Mouse (Mus musculus) liver, postnatal 0 days (tissue): ENCODE results near the gene Asb8. TPM values are rescaled to one million over a fixed set of nuclear protein-coding genes. Genes with fewer than 3 reads are reported as not detected.

Experiments used
- ATAC-seq: fragments of 200-750 bp; cut with Nextera tagmentation; 2 replicates; pipeline ENCODE4 v1.8.0; 2017; ENCODE audit warnings: mild to moderate bottlenecking, moderate library complexity
- DNase-seq: peaks from one replicate; pipeline ENCODE4 v3.0.0-alpha.2; 2016
- H3K27ac ChIP-seq: fragments of 300-500 bp; sonication (generic); 2 replicates; pipeline ENCODE4 v1.5.1; 2014; ENCODE audit warnings: antibody characterized with exemption, moderate library complexity, mild to moderate bottlenecking, low read depth
- H3K27me3 ChIP-seq: fragments of 300-500 bp; sonication (generic); 2 replicates; pipeline ENCODE4 v1.6.1; 2014; ENCODE audit warnings: low read length, control low read depth, mixed read lengths; ENCODE audit not compliant: insufficient read depth
- H3K36me3 ChIP-seq: fragments of 300-500 bp; sonication (generic); replicated peaks from 2 replicates; pipeline ENCODE4 v1.6.1; 2014; ENCODE audit warnings: mild to moderate bottlenecking, control low read depth, low read length, moderate library complexity, mixed read lengths; ENCODE audit not compliant: insufficient read depth
- H3K4me1 ChIP-seq: fragments of 300-500 bp; sonication (generic); 2 replicates; pipeline ENCODE4 v1.6.1; 2014; ENCODE audit warnings: antibody characterized with exemption, mild to moderate bottlenecking, control low read depth; ENCODE audit not compliant: insufficient read depth
- H3K4me2 ChIP-seq: fragments of 300-500 bp; sonication (generic); 2 replicates; pipeline ENCODE4 v1.6.1; 2014; ENCODE audit warnings: low read depth, mild to moderate bottlenecking, low read length, moderate library complexity, mixed read lengths
- H3K4me3 ChIP-seq: fragments of 300-500 bp; sonication (generic); 2 replicates; pipeline ENCODE4 v1.5.1; 2014; ENCODE audit warnings: low read depth, low read length
- H3K9ac ChIP-seq: fragments of 300-500 bp; sonication (generic); replicated peaks from 2 replicates; pipeline ENCODE4 v1.6.1; 2014; ENCODE audit warnings: mild to moderate bottlenecking, moderate library complexity
- H3K9me3 ChIP-seq: fragments of 300-500 bp; sonication (generic); 2 replicates; pipeline ENCODE4 v1.6.1; 2016; ENCODE audit warnings: mild to moderate bottlenecking, control low read depth, low read length, mixed read lengths
- CTCF ChIP-seq: sonication (generic); IDR thresholded peaks from 2 replicates; pipeline ENCODE4 v1.5.1; 2016; ENCODE audit warnings: antibody characterized with exemption, low read depth
- EP300 ChIP-seq: IDR thresholded peaks from 2 replicates; pipeline ENCODE4 v1.6.1; 2016; ENCODE audit warnings: antibody characterized with exemption, low read depth, mild to moderate bottlenecking
- WGBS: fragments of 180-500 bp; shearing (Covaris S2); extraction: QIAGEN DNeasy Blood & Tissue Kit; methylation state at CpG from one replicate; pipeline ENCODE4 v1.1.7; 2014; ENCODE audit not compliant: insufficient replicate concordance; 5-methylcytosine and 5-hydroxymethylcytosine counted together
- polyA plus RNA-seq: library from polyadenylated mRNA; unstranded; fragments of >200 nt; fragmentation: Nextera tagmentation; extraction: Ambion mirVana; gene quantifications from 2 replicates; pipeline ENCODE4 v1.2.1, GENCODE M21; 2015

The Asb8 gene
- polyA plus RNA-seq, result 23.6 and 24.1 TPM in 2 replicates

DNA sequence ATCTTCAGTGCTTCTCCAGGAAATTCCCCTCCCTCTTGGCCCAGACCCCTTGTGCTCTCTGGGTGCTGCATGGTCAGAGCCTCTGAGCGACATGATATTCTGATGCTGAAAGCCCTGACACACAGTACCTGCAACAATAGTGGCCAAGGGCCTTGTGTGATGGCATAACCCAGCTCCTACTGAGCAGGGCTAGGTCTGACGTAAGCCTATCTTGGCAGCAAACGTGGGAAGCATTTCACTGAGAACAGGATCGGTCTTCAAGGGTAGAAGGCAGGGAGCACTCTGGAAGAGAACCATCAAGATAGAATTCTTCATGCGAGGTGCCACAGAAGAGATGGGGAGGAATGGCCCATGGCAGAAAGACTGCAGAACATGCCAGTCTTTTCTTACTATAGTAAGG, at the start of gene Asb8:
Asb8 (minus strand) TSS at position 101 of the 400 bp plus-strand sequence.
- H3K9ac ChIP-seq, result no peak within 1 kb of the TSS
- DNase-seq (no peak), ATAC-seq (no peak)
- no peak within 1 kb of the TSS for H3K4me2 ChIP-seq
- H3K36me3 ChIP-seq, result no peaks in the 10 kb centered on the region
- 67% methylated on average over 5 of the region's 5 CpGs for WGBS
- TF ChIP-seq CTCF (no peak), EP300 (no peak)
- H3K4me3 ChIP-seq, result no peak within 1 kb of the TSS
- H3K9me3 ChIP-seq, result no peaks in the 10 kb centered on the region
- H3K27ac ChIP-seq, result no peak within 1 kb of the TSS
- H3K27me3 ChIP-seq, result peaks cover 52% of the 10 kb centered on the region
- H3K4me1 ChIP-seq, result no peaks in the 10 kb centered on the region

DNA sequence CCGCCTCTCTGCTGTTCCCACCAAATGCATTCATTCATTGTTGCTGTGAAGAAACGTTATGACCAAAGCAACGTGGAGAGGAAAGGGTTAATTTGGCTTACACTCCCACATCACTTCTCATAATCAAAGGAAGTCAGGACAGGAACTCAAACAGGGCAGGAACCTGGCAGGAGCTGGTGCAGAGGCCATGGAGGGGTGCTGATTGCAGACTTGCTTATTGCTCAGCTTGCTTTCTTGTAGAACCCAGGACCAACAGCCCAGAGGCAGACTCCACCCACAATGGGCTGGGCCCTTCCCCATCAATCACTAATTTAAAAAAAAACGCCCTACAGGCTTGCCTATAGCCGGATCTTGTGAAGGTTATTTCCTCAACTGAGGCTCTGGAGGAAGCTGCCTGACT, 48.7 kb upstream of the Asb8 start:
- TF ChIP-seq EP300 (no peak), CTCF (no peak)
- Histone ChIP-seq H3K27me3 (no peaks in the 10 kb centered on the region), H3K4me3 (no peak overlapping the region), H3K4me1 (no peaks in the 10 kb centered on the region), H3K9ac (no peak overlapping the region), H3K4me2 (no peak overlapping the region), H3K27ac (no peak overlapping the region), H3K9me3 (no peaks in the 10 kb centered on the region), H3K36me3 (no peaks in the 10 kb centered on the region)
- 41% methylated on average over 5 of the region's 5 CpGs for WGBS
- DNase-seq (no peak), ATAC-seq (no peak)

DNA sequence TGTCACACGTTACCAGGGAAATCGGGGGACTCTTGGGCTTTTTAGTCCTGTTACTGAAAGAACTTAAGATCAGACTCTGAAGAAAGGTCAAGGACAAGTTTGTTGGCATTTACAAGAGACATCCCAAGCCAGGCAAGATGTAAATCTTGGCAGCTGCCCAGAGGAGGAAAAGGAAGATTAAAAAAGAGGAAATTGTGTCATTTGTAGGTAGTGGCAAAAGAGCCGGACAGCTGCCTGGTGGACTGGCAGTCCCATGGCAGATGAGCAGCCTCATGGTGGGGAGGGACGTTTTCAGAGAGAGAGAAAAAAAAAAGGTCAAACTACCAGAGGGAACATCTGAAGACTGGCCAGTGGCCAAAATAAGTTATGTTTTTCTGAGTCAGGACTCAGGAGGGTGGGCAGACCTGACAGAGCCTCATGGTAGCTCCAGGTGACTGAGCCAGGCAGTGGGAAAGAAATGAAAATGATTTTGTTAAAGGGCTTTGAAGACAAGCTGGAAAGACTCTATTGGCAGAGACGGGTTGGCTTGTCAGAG, 48.0 kb upstream of the Asb8 start:
- H3K9me3 ChIP-seq, result no peaks in the 10 kb centered on the region
- no peaks in the 10 kb centered on the region for H3K36me3 ChIP-seq
- no peak overlapping the region for H3K4me3 ChIP-seq
- H3K9ac ChIP-seq, result no peak overlapping the region
- 55% methylated on average over 5 of the region's 5 CpGs for WGBS
- DNase-seq (no peak), ATAC-seq (no peak)
- no peaks in the 10 kb centered on the region for H3K4me1 ChIP-seq
- TF ChIP-seq EP300 (no peak), CTCF (no peak)
- no peak overlapping the region for H3K27ac ChIP-seq
- no peak overlapping the region for H3K4me2 ChIP-seq
- no peaks in the 10 kb centered on the region for H3K27me3 ChIP-seq

DNA sequence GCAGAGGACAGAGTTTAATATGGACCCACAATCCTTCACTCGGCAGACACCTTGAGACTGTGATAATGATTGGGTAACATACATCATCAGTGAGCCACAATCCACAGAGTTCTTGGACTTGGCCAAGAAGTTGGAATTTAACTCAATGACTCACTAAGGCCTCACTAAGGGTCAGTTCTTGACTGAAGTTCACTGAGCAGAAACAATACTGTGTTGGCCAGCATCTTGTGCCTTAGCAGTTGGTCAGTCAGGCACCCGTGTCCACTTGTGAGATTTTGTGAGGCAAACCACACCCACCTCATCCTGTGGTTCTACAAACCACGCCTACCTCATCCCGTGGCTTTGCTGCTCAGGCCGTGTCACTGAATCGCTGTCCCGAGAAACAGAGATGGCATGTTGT, 44.3 kb upstream of the Asb8 start:
- TF ChIP-seq CTCF (no peak), EP300 (no peak)
- Histone ChIP-seq H3K27me3 (no peaks in the 10 kb centered on the region), H3K4me3 (no peak overlapping the region), H3K4me2 (no peak overlapping the region), H3K27ac (no peak overlapping the region), H3K9ac (no peak overlapping the region), H3K9me3 (no peaks in the 10 kb centered on the region), H3K36me3 (no peaks in the 10 kb centered on the region), H3K4me1 (no peaks in the 10 kb centered on the region)
- DNase-seq (no peak), ATAC-seq (no peak)
- WGBS, result 56% methylated on average over 7 of the region's 7 CpGs

DNA sequence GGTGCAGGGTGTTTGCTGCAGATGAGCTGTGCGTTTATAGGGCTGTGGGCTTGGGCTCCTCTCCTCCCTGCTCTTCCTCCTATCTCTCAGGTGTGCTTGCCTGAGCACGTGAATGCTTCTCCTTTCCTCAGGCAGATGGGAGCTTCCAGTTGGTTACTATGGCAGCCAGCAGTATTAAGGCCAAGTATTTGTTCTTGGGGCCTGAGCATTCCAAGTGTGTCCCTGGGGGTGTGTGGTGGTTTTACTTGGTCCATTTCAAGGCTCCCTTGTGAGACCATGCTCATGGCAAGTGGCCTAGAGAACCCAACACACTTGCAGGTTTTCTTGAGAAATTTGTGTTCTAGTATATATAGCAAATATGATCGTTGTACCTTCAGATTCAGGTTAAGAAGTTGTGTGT, 30.0 kb upstream of the Asb8 start, which contains the start of gene Olfr288:
Olfr288 (minus strand) TSS at position 101 of the 400 bp plus-strand sequence.
- ATAC-seq, result no peak
- TF ChIP-seq CTCF, result no peak
- no peak for TF ChIP-seq EP300

DNA sequence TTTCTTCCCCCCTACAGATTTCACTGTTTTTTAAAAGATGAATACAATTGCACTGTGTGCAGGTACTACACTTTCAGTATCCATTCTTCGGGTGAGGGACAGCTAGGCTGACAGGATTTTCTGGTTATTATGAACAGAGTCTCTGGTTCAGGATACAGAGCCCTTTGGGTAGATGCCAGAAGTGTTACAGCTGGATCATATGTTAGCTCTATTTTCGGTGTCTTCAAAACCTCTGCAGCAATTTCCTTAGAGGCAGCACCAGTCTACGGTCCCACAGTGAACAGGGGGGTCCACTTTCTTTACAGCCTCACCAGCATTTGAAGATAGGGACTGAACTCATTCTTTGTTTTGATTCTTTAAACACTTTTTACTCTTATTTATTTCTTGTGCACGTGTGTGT, 19.0 kb upstream of the Asb8 start:
- no peaks in the 10 kb centered on the region for H3K9me3 ChIP-seq
- H3K4me2 ChIP-seq, result no peak overlapping the region
- TF ChIP-seq CTCF (no peak), EP300 (no peak)
- H3K9ac ChIP-seq, result no peak overlapping the region
- H3K27ac ChIP-seq, result no peak overlapping the region
- ATAC-seq (no peak), DNase-seq (no peak)
- WGBS, result 53% methylated on average over 4 of the region's 4 CpGs
- no peak overlapping the region for H3K4me3 ChIP-seq
- H3K36me3 ChIP-seq, result no peaks in the 10 kb centered on the region
- H3K27me3 ChIP-seq, result peaks cover 12% of the 10 kb centered on the region
- H3K4me1 ChIP-seq, result peaks cover 6% of the 10 kb centered on the region

More for the DNA sequence above, 30.0 kb upstream of the Asb8 start, which contains the start of gene Olfr288:
- Histone ChIP-seq H3K9me3 (no peaks in the 10 kb centered on the region), H3K4me1 (no peaks in the 10 kb centered on the region), H3K36me3 (no peaks in the 10 kb centered on the region), H3K9ac (no peak within 1 kb of the TSS), H3K4me3 (no peak within 1 kb of the TSS), H3K27ac (no peak within 1 kb of the TSS), H3K4me2 (no peak within 1 kb of the TSS), H3K27me3 (no peaks in the 10 kb centered on the region)
- DNase-seq, result no peak
- 55% methylated on average over 3 of the region's 3 CpGs for WGBS
